Mouse (Mus musculus): Measurements from ENCODE around the gene Ovgp1. TPM values are rescaled to one million over a fixed set of nuclear protein-coding genes. Genes with fewer than 3 reads are reported as not detected.
"Not testable (repeated sequence)": the region's sequence is repeated elsewhere in the genome, so short reads cannot be mapped to it uniquely, and the experiment has no call there.

Gene Ovgp1
- polyA plus RNA-seq, 1 experiment from 2014 or later, result 1.3 TPM

GRCm38 (mm10) chr3:106001416-106002370, 28.2 kb downstream of the Ovgp1 start:
- Histone ChIP-seq H3K9me3 (no peaks in the 10 kb centered on the region), H3K9ac (no peak overlapping the region), H3K4me3 (no peak overlapping the region), H3K36me3 (no peaks in the 10 kb centered on the region), H3K27ac (no peak overlapping the region), H3K4me2 (peak overlapping the region; percentile 30), H3K27me3 (no peaks in the 10 kb centered on the region), H3K4me1 (peaks cover 5% of the 10 kb centered on the region; the same call in 1 of the 2 replicates)
- 20% methylated on average over 17 of the region's 17 CpGs for WGBS
- ATAC-seq (ENCODE audit: insufficient number of reproducible peaks, low FRiP score, low TSS enrichment, low read depth), result 0 out of 2 replicates have a peak, but pooled peaks have one; percentile 55

DNA sequence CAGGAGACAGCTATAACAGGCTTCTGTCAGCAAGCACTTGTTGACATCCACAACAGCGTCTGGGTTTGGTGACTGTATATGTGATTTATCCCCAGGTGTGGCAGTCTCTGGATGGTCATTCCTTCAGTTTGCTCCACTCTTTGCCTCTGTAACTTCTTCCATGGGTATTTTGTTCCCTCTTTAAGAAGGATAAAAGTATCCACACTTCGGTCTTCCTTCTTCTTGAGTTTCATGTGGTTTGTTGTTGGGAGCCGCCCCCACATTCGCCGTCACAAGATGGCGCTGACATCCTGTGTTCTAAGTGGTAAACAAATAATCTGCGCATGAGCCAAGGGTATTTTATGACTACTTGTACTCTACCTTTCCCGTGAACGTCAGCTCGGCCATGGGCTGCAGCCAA, 29.8 kb downstream of the Ovgp1 start:
- H3K4me2 ChIP-seq; H3K4me3 ChIP-seq; ATAC-seq (ENCODE audit: insufficient number of reproducible peaks, low FRiP score, low TSS enrichment, low read depth); H3K36me3 ChIP-seq; H3K27ac ChIP-seq; H3K27me3 ChIP-seq; H3K4me1 ChIP-seq; H3K9ac ChIP-seq; H3K9me3 ChIP-seq: not testable (repeated sequence)
- WGBS, result 58% methylated on average over 10 of the region's 10 CpGs

GRCm38 (mm10) chr3:106014546-106014945, 41.0 kb downstream of the Ovgp1 start, which contains the start of gene Pifo:
Pifo (minus strand) TSS chr3:106014646.
- no peak for ATAC-seq (ENCODE audit: insufficient number of reproducible peaks, low FRiP score, low TSS enrichment, low read depth)
- no peaks in the 10 kb centered on the region for H3K36me3 ChIP-seq
- H3K4me2 ChIP-seq, result no peak within 1 kb of the TSS
- no peak within 1 kb of the TSS for H3K9ac ChIP-seq
- no peak within 1 kb of the TSS for H3K27ac ChIP-seq
- H3K27me3 ChIP-seq, result no peaks in the 10 kb centered on the region
- WGBS, result 84% methylated on average over 2 of the region's 2 CpGs
- no peaks in the 10 kb centered on the region for H3K4me1 ChIP-seq
- H3K9me3 ChIP-seq, result no peaks in the 10 kb centered on the region
- no peak within 1 kb of the TSS for H3K4me3 ChIP-seq

- no peak overlapping the region for H3K27ac ChIP-seq
- no peak overlapping the region for H3K9ac ChIP-seq
- no peaks in the 10 kb centered on the region for H3K27me3 ChIP-seq
- no peaks in the 10 kb centered on the region for H3K9me3 ChIP-seq
- no peaks in the 10 kb centered on the region for H3K36me3 ChIP-seq
- H3K4me2 ChIP-seq, result no peak overlapping the region
- no peak overlapping the region for H3K4me3 ChIP-seq
- no peaks in the 10 kb centered on the region for H3K4me1 ChIP-seq
- ATAC-seq (ENCODE audit: insufficient number of reproducible peaks, low FRiP score, low TSS enrichment, low read depth), result no peak
These were observed 48.3 kb downstream of the Ovgp1 start for GRCm38 (mm10) chr3:106021840-106022239.

GRCm38 (mm10) chr3:106024135-106024534, 50.6 kb downstream of the Ovgp1 start:
- no peaks in the 10 kb centered on the region for H3K36me3 ChIP-seq
- H3K9me3 ChIP-seq, result no peaks in the 10 kb centered on the region
- no peak overlapping the region for H3K27ac ChIP-seq
- H3K4me2 ChIP-seq, result no peak overlapping the region
- ATAC-seq (ENCODE audit: insufficient number of reproducible peaks, low FRiP score, low TSS enrichment, low read depth), result no peak
- H3K27me3 ChIP-seq, result no peaks in the 10 kb centered on the region
- H3K4me1 ChIP-seq, result no peaks in the 10 kb centered on the region
- no peak overlapping the region for H3K9ac ChIP-seq
- no peak overlapping the region for H3K4me3 ChIP-seq
- WGBS, result 74% methylated on average over 2 of the region's 2 CpGs

DNA sequence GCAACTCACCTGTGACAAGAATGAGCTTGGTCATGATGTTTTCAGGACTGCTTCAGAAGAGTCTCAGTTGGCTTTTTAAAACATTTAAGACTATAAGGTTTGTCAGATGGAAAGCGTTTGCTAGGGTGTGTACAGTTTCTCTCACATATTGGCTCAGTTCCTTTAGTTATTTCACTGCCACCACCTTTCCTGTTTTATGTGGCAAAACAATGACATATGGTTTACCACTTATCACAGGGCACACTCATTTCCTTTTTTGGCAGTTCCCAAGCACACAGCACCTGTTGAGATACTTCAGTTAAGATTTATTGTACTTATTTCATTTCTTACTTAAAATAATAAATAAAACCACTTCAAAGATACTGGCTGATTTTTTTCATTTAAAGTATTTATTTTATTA, 59.3 kb downstream of the Ovgp1 start, which contains the start of gene Chil5:
Gene Chil5, minus strand, starts transcription at position 34 of the 400 bp plus-strand sequence.
- Histone ChIP-seq H3K27ac (no peak within 1 kb of the TSS), H3K27me3 (no peaks in the 10 kb centered on the region), H3K4me2 (no peak within 1 kb of the TSS), H3K9me3 (no peaks in the 10 kb centered on the region), H3K36me3 (no peaks in the 10 kb centered on the region), H3K4me3 (no peak within 1 kb of the TSS), H3K4me1 (no peaks in the 10 kb centered on the region), H3K9ac (no peak within 1 kb of the TSS)
- WGBS, result 79% methylated on average over 1 of the region's 1 CpGs
- no peak for ATAC-seq (ENCODE audit: insufficient number of reproducible peaks, low FRiP score, low TSS enrichment, low read depth)

Other genes starting within 250 kb of the Ovgp1 start
- 100 and 106 TPM in 2 replicates for gene Rap1a, start 172.4 kb upstream of the Ovgp1 start, polyA plus RNA-seq (2015; fragmentation: Nextera tagmentation; extraction: Ambion mirVana)
- gene Adora3, start 102.9 kb upstream of the Ovgp1 start, polyA plus RNA-seq (2015; fragmentation: Nextera tagmentation; extraction: Ambion mirVana), result 4.5 and 4.6 TPM in 2 replicates
- gene Tmigd3, start 102.8 kb upstream of the Ovgp1 start, polyA plus RNA-seq (2015; fragmentation: Nextera tagmentation; extraction: Ambion mirVana), result 0.31 and 0.35 TPM in 2 replicates
- 0.32 and 0.51 TPM in 2 replicates for gene I830077J02Rik, start 41.0 kb upstream of the Ovgp1 start, polyA plus RNA-seq (2015; fragmentation: Nextera tagmentation; extraction: Ambion mirVana)
- 104 and 105 TPM in 2 replicates for gene Wdr77, start 14.3 kb upstream of the Ovgp1 start, polyA plus RNA-seq (2015; fragmentation: Nextera tagmentation; extraction: Ambion mirVana)
- 391 and 421 TPM in 2 replicates for gene Atp5f1, start 13.6 kb upstream of the Ovgp1 start, polyA plus RNA-seq (2015; fragmentation: Nextera tagmentation; extraction: Ambion mirVana)
- not detected in 2 replicates for gene Pifo, start 40.9 kb downstream of the Ovgp1 start, polyA plus RNA-seq (2015; fragmentation: Nextera tagmentation; extraction: Ambion mirVana)
- 0.21 and 0.23 TPM in 2 replicates for gene Chil5, start 59.1 kb downstream of the Ovgp1 start, polyA plus RNA-seq (2015; fragmentation: Nextera tagmentation; extraction: Ambion mirVana)
- not detected in 2 replicates for gene Chia1, start 139.5 kb downstream of the Ovgp1 start, polyA plus RNA-seq (2015; fragmentation: Nextera tagmentation; extraction: Ambion mirVana)
- gene Chil3, start 193.9 kb downstream of the Ovgp1 start, polyA plus RNA-seq (2015; fragmentation: Nextera tagmentation; extraction: Ambion mirVana), result 0.15 and 0.72 TPM in 2 replicates
- not detected in 2 replicates for gene Chil4, start 245.8 kb downstream of the Ovgp1 start, polyA plus RNA-seq (2015; fragmentation: Nextera tagmentation; extraction: Ambion mirVana)